30 mouse cellular contexts compared by ENCODE assay signal in genomic region chr11:109895952-109896530, GRCm38 (mm10).
A peak's percentile ranks its signal among the peaks of the same experiment; 100 is the strongest.
DNase-seq lines count a peak whose midpoint lies in the region; ATAC-seq and TF ChIP-seq lines count a peak whose summit lies in the region.
"Had no signal": no experiment of that assay in that cellular context is flagged by ENCODE, and none has a peak within 500 bp of the region (broad histone marks: within the 10 kb centered on the region; RNA-seq: fewer than 3 reads in every experiment).

No protein-coding gene starts in this region.

- 56% methylated on average over 6 of the region's 6 CpGs for WGBS in kidney, adult 2 months
- 53% methylated on average over 6 of the region's 6 CpGs for WGBS in limb, embryonic 15.5 days

- no peaks in the 10 kb centered on the region for H3K4me1 ChIP-seq in kidney, adult 2 months (ENCODE audit: control insufficient read depth, insufficient read depth, low read length)
- H3K4me1 ChIP-seq in limb, embryonic 15.5 days = peaks cover 12% of the 10 kb centered on the region; the same call in 1 of the 2 replicates
- H3K4me1 ChIP-seq: hindbrain, embryonic 15.5 days; midbrain, embryonic 13.5 days; neural tube, embryonic 13.5 days had no signal

- TF ChIP-seq CTCF in gastrocnemius, adult 2 months (IDR thresholded peaks at IDR 0.05) = no peak
- TF ChIP-seq CTCF in kidney, adult 2 months (conservative IDR thresholded peaks at IDR 0.05; ENCODE audit: insufficient read depth, insufficient read length, low read depth, low read length) = no peak

- intact Hi-C loops in gastrocnemius, adult 2 months (cut with DNase I) = no loop called here
- intact Hi-C loops in gastrocnemius, postnatal 14 days (cut with DNase I; ENCODE audit: low total_unique reads) = no loop called here

- H3K27me3 ChIP-seq in kidney, adult 2 months (replicated peaks; ENCODE audit: control insufficient read depth, insufficient read depth, low read length) = no peaks in the 10 kb centered on the region
- no peaks in the 10 kb centered on the region for H3K27me3 ChIP-seq in limb, embryonic 15.5 days
- H3K27me3 ChIP-seq: hindbrain, embryonic 15.5 days; midbrain, embryonic 13.5 days; neural tube, embryonic 13.5 days had no signal

- H3K9me3 ChIP-seq in limb, embryonic 15.5 days = no peaks in the 10 kb centered on the region
- H3K9me3 ChIP-seq: hindbrain, embryonic 10.5 days; hindbrain, embryonic 15.5 days; midbrain, embryonic 13.5 days; neural tube, embryonic 13.5 days had no signal

- no peak overlapping the region for H3K9ac ChIP-seq in limb, embryonic 15.5 days
- H3K9ac ChIP-seq: hindbrain, embryonic 15.5 days; liver, embryonic 14.5 days; midbrain, embryonic 13.5 days; neural tube, embryonic 13.5 days had no signal

- no peak overlapping the region for H3K4me3 ChIP-seq in gastrocnemius, adult 2 months
- no peak overlapping the region for H3K4me3 ChIP-seq in kidney, adult 2 months (ENCODE audit: insufficient read depth, low read depth, low read length)
- H3K4me3 ChIP-seq in limb, embryonic 15.5 days = no peak overlapping the region
- H3K4me3 ChIP-seq: erythroblast, embryonic 14.5 days; hindbrain, embryonic 10.5 days; hindbrain, embryonic 15.5 days; layer of hippocampus, adult 2 months; left cerebral cortex, adult 2 months; midbrain, embryonic 13.5 days; neural tube, embryonic 13.5 days had no signal

- no peak overlapping the region for H3K4me2 ChIP-seq in limb, embryonic 15.5 days
- H3K4me2 ChIP-seq: hindbrain, embryonic 15.5 days; midbrain, embryonic 13.5 days; neural tube, embryonic 13.5 days had no signal

- H3K27ac ChIP-seq in gastrocnemius, adult 2 months = peak overlapping the region; percentile 74
- H3K27ac ChIP-seq in kidney, adult 2 months (ENCODE audit: insufficient read depth, low read depth, low read length) = no peak overlapping the region
- H3K27ac ChIP-seq in limb, embryonic 15.5 days = peak overlapping the region; percentile 75; the same call in 1 of the 2 replicates
- H3K27ac ChIP-seq: hindbrain, embryonic 10.5 days; hindbrain, embryonic 15.5 days; layer of hippocampus, adult 2 months; left cerebral cortex, adult 2 months; liver, embryonic 14.5 days; macrophage; midbrain, embryonic 13.5 days; neural tube, embryonic 13.5 days had no signal

- TF ChIP-seq POLR2A in kidney, adult 2 months (IDR thresholded peaks at IDR 0.05; ENCODE audit: low read depth, low read length) = no peak

- no peaks in the 10 kb centered on the region for H3K36me3 ChIP-seq in kidney, adult 2 months (ENCODE audit: control insufficient read depth, insufficient read depth, low read length)
- no peaks in the 10 kb centered on the region for H3K36me3 ChIP-seq in limb, embryonic 15.5 days
- H3K36me3 ChIP-seq: hindbrain, embryonic 10.5 days; hindbrain, embryonic 15.5 days; midbrain, embryonic 13.5 days; neural tube, embryonic 13.5 days had no signal

- ATAC-seq in limb, embryonic 15.5 days (ENCODE audit: insufficient number of reproducible peaks, low FRiP score, low TSS enrichment, low read depth) = no peak
- ATAC-seq: activated CD4-positive, CD25-positive, alpha-beta regulatory T cell, adult 4 months; CD4-positive, CD25-positive, alpha-beta regulatory T cell, adult 4 months; forebrain, embryonic 16.5 days; inflammation-experienced regulatory T-cells, adult 6 months; midbrain, embryonic 13.5 days had no signal

- DNase-seq in gastrocnemius, adult 2 months = no peak
- no peak for DNase-seq in gastrocnemius, postnatal 14 days
- DNase-seq in kidney, adult 2 months = peak; percentile 8
- no peak for DNase-seq in kidney, adult 8-10 months
- peak; percentile 91 for DNase-seq in Muller cell, postnatal 12 days (ENCODE audit: inconsistent ontology term)
- DNase-seq in left cerebral cortex, adult 9 months (ENCODE audit: low spot score in 2 of 2) = no peak
- DNase-seq: adrenal gland, adult 2 months; adrenal gland, postnatal 36 days; cerebellum, adult 18-20 months; cerebellum, postnatal 14 days; kidney, adult 11 months; kidney, postnatal 25 days; liver; lung, adult 2 months; lung, postnatal 10 days; thymus, postnatal 4 days had no signal

Comparison
In these comparisons a context has a peak if more than half of its experiments do, and no peak if none do; other contexts are left out.
1. DNase-seq: peak in kidney, adult 2 months (single experiment) and Muller cell, postnatal 12 days (single experiment); none in gastrocnemius, adult 2 months (single experiment), gastrocnemius, postnatal 14 days (single experiment), kidney, adult 8-10 months (0 of 2) and left cerebral cortex, adult 9 months (0 of 2).